Mouse (Mus musculus) megakaryocyte-erythroid progenitor cell, adult 5 weeks (primary cell): ENCODE results near the gene Krt18. TPM values are rescaled to one million over a fixed set of nuclear protein-coding genes. Genes with fewer than 3 reads are reported as not detected.

Experiments
- polyA plus RNA-seq: library from polyadenylated mRNA; stranded (reverse); fragments of >175 nt; gene quantifications from 2 replicates; pipeline ENCODE4 v1.2.3, GENCODE M21; 2012

Krt18 gene
- 16.0 and 21.4 TPM in 2 replicates for polyA plus RNA-seq

DNA sequence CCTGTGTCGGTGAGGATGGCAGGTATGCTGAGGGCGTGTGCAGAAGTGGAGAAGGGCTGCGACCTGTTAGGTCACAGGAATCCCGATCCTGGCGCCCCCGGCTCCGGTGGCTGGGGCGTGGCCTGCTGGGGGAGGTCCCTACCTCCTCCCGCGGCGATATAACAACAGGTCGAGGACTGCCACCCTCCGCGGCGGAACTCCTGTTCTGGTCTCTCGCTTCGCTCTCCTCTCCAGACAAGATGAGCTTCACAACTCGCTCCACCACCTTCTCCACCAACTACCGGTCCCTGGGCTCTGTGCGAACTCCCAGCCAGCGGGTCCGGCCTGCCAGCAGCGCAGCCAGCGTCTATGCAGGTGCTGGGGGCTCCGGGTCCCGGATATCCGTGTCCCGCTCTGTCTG, at the start of gene Krt18:
TSS of gene Krt18 (plus strand) at position 141 of the 400 bp plus-strand sequence.

DNA sequence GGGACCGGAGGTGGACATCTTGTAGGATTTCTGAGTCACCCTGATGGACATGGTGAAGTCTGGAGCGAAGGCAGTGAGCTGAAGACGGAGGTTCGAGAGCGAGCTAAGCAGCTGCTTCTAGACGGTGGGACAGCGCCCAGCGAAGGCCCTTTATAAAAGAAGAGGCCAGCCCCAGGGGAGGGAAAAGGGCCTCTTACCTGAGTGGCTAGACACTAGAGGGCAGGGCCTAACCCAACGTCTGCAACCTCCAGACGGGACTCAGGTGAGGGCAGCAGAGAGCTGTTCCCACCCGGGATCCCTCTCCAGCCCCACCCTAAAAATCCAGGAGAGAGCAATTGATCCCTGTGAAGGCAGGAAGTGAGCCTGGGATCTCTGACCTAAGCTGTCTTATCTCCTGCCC, 23.8 kb upstream of the Krt18 start, which contains the start of gene Krt8:
TSS of gene Krt8 (minus strand) at position 294 of the 400 bp plus-strand sequence.

DNA sequence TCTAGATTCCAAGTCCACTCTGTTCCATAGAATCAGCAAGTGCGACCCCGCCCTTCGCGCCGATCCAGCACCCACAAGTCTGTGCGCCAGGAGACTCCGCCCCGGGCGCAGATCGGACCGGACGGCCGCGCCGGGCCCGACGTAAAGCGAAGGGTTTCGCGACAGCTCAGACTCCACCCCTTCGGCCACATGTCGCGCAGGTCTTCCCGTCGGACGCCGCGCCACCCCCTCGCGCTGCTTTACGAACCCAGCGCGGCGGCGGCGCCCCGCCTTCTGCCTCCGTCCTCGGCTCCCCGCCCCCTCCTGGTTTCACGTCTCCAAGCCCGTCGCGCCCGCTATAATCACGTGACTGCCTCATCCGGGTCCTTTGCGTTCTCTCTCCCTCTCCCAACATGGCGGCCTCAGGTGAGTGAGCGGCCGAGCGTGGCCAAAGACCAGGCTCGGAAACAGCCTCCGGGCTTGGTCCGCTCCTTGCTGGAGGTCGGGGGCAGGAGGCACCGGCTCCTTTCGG, 45.6 kb downstream of the Krt18 start, which contains the start of gene Eif4b:
TSS of gene Eif4b (plus strand) at position 215 of the 511 bp plus-strand sequence.

Other genes starting within 250 kb of the Krt18 start
- not detected in 2 replicates for gene Krt72, start 241.7 kb upstream of the Krt18 start, polyA plus RNA-seq
- gene Krt73, start 225.8 kb upstream of the Krt18 start, polyA plus RNA-seq: not detected in 2 replicates
- not detected in 2 replicates for gene Krt2, start 210.0 kb upstream of the Krt18 start, polyA plus RNA-seq
- 0.03 TPM in 1 of 2 replicates, not detected in the other for gene Krt1, start 177.4 kb upstream of the Krt18 start, polyA plus RNA-seq
- gene Krt77, start 158.5 kb upstream of the Krt18 start, polyA plus RNA-seq: not detected in 2 replicates
- gene Krt76, start 135.3 kb upstream of the Krt18 start, polyA plus RNA-seq: not detected in 2 replicates
- gene Krt4, start 103.4 kb upstream of the Krt18 start, polyA plus RNA-seq: not detected in 2 replicates
- not detected in 2 replicates for gene Krt79, start 87.9 kb upstream of the Krt18 start, polyA plus RNA-seq
- 0.02 TPM in 1 of 2 replicates, not detected in the other for gene Krt78, start 73.9 kb upstream of the Krt18 start, polyA plus RNA-seq
- 0.56 and 0.59 TPM in 2 replicates for gene Krt8, start 23.7 kb upstream of the Krt18 start, polyA plus RNA-seq
- 249 and 350 TPM in 2 replicates for gene Eif4b, start 45.6 kb downstream of the Krt18 start, polyA plus RNA-seq
- 0.34 and 0.73 TPM in 2 replicates for gene Tns2, start 72.2 kb downstream of the Krt18 start, polyA plus RNA-seq
- gene Spryd3, start 108.1 kb downstream of the Krt18 start, polyA plus RNA-seq: 19.3 and 22.6 TPM in 2 replicates
- gene Igfbp6, start 116.2 kb downstream of the Krt18 start, polyA plus RNA-seq: 0.41 TPM in 1 of 2 replicates, not detected in the other
- gene Soat2, start 122.3 kb downstream of the Krt18 start, polyA plus RNA-seq: 1.9 and 5.1 TPM in 2 replicates
- 10.8 and 13.8 TPM in 2 replicates for gene Zfp740, start 175.1 kb downstream of the Krt18 start, polyA plus RNA-seq
- 25.6 and 36.3 TPM in 2 replicates for gene Csad, start 176.5 kb downstream of the Krt18 start, polyA plus RNA-seq
- 84.2 and 101 TPM in 2 replicates for gene Itgb7, start 203.8 kb downstream of the Krt18 start, polyA plus RNA-seq
- 27.5 and 28.1 TPM in 2 replicates for gene Rarg, start 229.3 kb downstream of the Krt18 start, polyA plus RNA-seq
- 0.03 TPM in 1 of 2 replicates, not detected in the other for gene Gm9918, start 242.4 kb downstream of the Krt18 start, polyA plus RNA-seq